Mouse (Mus musculus): ENCODE results near the gene Daam2.
A peak's percentile ranks its signal among the peaks of the same experiment; 100 is the strongest.
"Not testable (repeated sequence)": the region's sequence is repeated elsewhere in the genome, so short reads cannot be mapped to it uniquely, and the experiment has no call there.

Gene Daam2

GRCm38 (mm10) chr17:49475174-49475573 lies 89.0 kb downstream of the Daam2 start:
- DNase-seq = no peak

- no peak for DNase-seq
Observed at GRCm38 (mm10) chr17:49474051-49474450, 90.1 kb downstream of the Daam2 start.

GRCm38 (mm10) chr17:49472626-49473025 lies 91.5 kb downstream of the Daam2 start:
- DNase-seq = no peak

GRCm38 (mm10) chr17:49468223-49468622 lies 95.9 kb downstream of the Daam2 start:
- DNase-seq = peak; percentile 74

GRCm38 (mm10) chr17:49464884-49465283 lies 99.3 kb downstream of the Daam2 start:
- DNase-seq = no peak

- no peak for DNase-seq
Observed at GRCm38 (mm10) chr17:49458386-49458785, 105.8 kb downstream of the Daam2 start.

- DNase-seq = peak; percentile 27
Observed at GRCm38 (mm10) chr17:49457833-49458232, 106.3 kb downstream of the Daam2 start.

GRCm38 (mm10) chr17:49456334-49456733 lies 107.8 kb downstream of the Daam2 start:
- DNase-seq = no peak

- no peak for DNase-seq
Observed at GRCm38 (mm10) chr17:49450922-49451321, 113.2 kb downstream of the Daam2 start.

GRCm38 (mm10) chr17:49449230-49449608 lies 114.9 kb downstream of the Daam2 start:
- DNase-seq = no peak

GRCm38 (mm10) chr17:49448570-49449229 lies 115.4 kb downstream of the Daam2 start:
- no peak for DNase-seq

- not testable (repeated sequence) for DNase-seq
Observed at GRCm38 (mm10) chr17:49442841-49443240, 121.3 kb downstream of the Daam2 start.

GRCm38 (mm10) chr17:49440331-49441130 lies 123.6 kb downstream of the Daam2 start:
- DNase-seq = peak; percentile 67

- no peak for DNase-seq
Observed at GRCm38 (mm10) chr17:49439706-49440105, 124.4 kb downstream of the Daam2 start.

- peak; percentile 89 for DNase-seq
Observed at GRCm38 (mm10) chr17:49438822-49439574, 125.1 kb downstream of the Daam2 start.

- DNase-seq = not testable (repeated sequence)
Observed at GRCm38 (mm10) chr17:49437306-49437705, 126.8 kb downstream of the Daam2 start.

- no peak for DNase-seq
Observed at GRCm38 (mm10) chr17:49436631-49437030, 127.5 kb downstream of the Daam2 start.

- peak; percentile 28 for DNase-seq
Observed at GRCm38 (mm10) chr17:49435081-49435480, 129.1 kb downstream of the Daam2 start.

GRCm38 (mm10) chr17:49434236-49434635 lies 129.9 kb downstream of the Daam2 start:
- no peak for DNase-seq

GRCm38 (mm10) chr17:49433071-49433470 lies 131.1 kb downstream of the Daam2 start:
- DNase-seq = no peak

- DNase-seq = peak; percentile 61
Observed at GRCm38 (mm10) chr17:49432071-49432711, 132.0 kb downstream of the Daam2 start.

- no peak for DNase-seq
Observed at GRCm38 (mm10) chr17:49431176-49431575, 133.0 kb downstream of the Daam2 start.

GRCm38 (mm10) chr17:49430136-49430535 lies 134.0 kb downstream of the Daam2 start:
- no peak for DNase-seq
